Mouse (Mus musculus) megakaryocyte-erythroid progenitor cell, adult 5-6 weeks (primary cell): ENCODE data around the gene Apobec2. TPM values are rescaled to one million over a fixed set of nuclear protein-coding genes. Genes with fewer than 3 reads are reported as not detected.
"Not testable (repeated sequence)": the region's sequence is repeated elsewhere in the genome, so short reads cannot be mapped to it uniquely, and the experiment has no call there.

Source experiments
- ATAC-seq: replicated peaks from 2 replicates; pipeline ENCODE4 v1.8.0; 2016; ENCODE audit warnings: mild to moderate bottlenecking, inconsistent platforms; ENCODE audit not compliant: severe bottlenecking, poor library complexity, low FRiP score, low TSS enrichment
- total RNA-seq, 2 experiments: library from RNA; stranded (forward) in 1 of 2; stranded (reverse) in 1 of 2; fragments of 200-1000, 215-1000 nt in 1 of 2; fragments of >200 nt in 1 of 2; fragmentation: Nextera tagmentation in 1 of 2; gene quantifications; 2 replicates each; pipeline ENCODE4 v1.2.3; 2014 to 2017

Gene Apobec2
- total RNA-seq (2014; fragmentation: Nextera tagmentation): 1.7 TPM in 1 of 2 replicates, not detected in the other
- 0.30 TPM in 1 of 2 replicates, not detected in the other for total RNA-seq (2017)

DNA sequence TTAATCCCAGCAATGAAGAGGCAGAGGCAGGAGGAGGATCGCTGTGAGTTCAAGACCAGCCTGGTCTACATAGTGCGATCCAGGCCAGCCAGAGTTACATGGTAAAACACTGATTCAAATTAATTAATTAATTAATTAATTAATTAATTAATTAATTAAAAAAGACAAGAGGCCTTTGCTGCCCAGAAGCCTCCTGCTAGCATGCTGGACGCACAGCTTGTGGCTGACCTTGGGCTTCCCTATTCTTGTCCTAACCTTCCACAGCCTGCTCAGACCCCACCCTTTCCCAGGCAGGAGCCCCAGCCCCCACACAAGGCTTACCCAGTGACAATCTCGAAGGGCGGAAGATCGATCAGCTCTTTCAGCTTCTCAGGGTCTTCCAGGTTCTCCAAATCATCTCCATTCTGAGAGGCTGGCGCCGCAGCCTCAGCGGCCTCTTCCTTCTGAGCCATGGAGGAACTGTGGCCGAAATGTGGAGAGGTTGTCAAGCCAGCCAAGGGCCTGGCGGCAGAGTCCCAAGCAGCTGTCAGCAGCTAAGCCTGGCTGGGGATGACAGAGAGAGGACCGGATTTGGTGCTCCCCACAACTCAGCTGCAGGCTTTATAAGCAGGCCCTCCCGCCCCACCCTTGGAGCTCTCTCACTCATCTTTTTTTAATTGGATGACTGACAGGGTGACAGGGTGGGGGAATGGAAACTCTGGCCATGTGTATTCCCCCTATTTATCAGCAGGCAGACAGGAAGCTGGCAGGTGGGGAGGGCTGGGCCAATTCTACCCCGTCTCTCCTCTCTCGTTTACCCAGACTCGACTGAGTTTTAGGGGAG lies at the start of gene Apobec2:
Gene Apobec2, minus strand, starts transcription at position 773 of the 823 bp plus-strand sequence.
- ATAC-seq: peak; percentile 51

DNA sequence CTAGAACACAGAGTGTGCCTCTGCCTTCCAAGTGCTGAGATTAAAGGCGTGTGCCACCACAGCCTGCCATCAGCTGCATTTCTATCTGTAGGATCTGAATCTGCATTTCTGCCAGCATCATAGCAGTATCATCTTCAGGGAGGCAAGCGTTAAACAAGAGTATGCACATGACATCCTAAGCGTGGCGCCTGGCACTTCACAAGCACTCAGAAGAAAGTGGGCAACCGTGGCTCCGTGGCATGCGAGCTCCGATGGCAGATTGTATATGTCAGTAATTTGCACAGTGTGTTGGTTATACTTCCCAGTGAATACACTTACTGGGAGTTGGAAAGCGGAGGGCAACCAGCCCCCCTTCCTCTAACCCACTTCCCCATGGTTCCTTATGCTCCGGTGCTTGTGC lies 47.2 kb upstream of the Apobec2 start:
- ATAC-seq: no peak

DNA sequence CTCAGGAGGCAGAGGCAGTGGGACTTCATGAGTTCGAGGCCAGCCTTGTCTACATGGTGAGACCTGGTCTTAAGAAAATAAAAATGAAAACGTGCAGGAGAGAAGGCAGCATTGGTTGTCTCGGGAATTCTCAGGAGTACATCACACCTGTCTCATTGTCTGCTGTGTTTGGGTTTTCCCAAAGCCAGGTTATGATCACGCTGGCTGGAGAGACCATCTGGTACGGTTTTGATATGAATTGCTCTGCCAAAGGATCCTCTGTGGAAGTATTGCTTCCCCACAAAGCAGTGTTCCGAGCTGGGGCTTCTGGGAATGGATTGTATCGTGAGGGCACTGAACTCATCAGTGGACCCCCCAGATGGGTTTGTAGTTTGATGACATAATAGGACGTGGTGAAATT lies 42.7 kb upstream of the Apobec2 start:
- no peak for ATAC-seq

DNA sequence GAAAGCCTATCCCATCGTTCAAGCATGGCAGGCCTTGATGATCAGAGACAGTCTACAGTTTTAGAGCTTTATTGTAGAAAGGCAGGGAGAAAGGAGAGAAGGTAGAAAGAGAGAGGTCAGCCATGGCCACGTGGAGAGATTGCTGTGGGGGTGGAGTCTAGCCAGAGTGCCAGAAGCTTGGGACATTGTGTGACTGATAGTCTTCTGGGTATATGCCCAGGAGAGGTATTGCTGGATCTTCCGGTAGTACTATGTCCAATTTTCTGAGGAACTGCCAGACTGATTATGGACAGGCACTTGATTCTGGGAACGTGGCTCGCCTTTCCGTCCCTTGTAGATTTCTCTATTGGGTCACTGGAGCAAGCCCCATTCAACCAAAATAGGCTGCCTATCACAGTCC lies 41.6 kb upstream of the Apobec2 start:
- ATAC-seq: not testable (repeated sequence)

DNA sequence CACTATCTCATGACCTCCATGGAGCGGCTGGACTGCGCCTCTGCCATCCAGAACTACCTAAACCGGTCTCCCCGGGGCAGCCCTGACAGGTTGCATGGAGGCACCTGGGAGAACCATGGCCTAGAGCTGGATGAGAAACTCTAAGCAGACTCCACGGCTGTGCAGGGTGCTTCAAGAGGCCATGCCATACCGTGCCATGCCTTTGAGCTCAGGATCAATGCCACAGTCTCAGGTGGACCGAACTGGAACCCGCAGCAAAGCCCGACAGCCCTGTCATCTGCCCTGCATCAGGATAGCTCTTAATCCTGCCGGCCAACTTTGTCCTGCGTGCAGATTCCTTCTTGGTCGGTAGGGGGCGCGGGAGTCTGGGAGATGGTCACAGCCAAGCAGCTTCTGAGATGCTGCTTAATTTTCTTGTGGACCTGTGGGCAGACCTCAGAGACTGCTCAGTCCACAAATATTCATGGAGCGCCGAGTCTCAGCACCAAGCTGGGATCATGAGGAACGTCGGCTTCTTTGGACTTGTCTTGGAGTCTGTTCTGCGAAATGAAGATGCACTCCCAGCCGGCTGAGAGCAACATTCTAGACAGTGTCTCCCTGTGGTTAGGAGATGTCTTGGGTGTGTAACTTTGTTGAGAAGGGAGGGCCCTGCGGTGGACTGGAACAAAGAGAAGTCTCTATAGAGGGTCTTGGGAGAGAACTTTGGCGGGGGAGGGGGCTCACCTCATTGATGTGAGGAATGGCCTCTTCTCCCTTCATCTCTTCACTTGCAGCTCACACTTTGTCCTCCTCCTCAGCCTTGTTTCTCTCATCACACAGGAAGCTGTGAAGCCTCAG lies 34.9 kb upstream of the Apobec2 start:
- ATAC-seq: peak; percentile 91

DNA sequence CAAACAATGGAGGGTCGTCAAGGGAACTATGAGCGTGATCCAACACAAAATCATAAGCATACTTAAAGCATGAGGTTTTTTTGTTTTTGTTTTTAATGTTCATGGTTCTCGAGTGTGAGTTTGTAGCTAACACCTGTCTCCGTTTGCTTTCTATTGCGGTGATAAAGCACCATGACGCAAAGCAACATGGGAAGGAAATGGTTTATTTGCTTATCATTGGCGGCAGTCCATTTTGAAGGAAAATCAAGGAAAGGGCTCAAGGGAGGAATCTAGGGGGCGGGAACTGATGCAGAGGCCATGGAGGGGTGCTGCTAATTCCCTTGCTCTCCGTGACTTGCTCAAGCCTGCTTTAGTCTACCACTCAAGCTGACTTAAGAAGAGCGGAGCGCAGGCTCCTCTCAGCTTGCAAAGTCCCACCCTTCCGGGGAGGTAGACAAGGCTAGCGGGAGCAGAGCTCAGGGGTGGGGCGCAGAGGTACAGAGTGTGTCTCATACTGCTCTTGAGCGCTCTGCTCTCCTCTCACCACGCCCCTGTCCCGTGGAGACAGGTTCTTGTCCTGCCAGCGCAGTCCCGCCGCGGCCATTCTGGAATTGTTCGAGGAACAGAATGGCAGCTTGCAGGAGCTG lies 34.2 kb upstream of the Apobec2 start:
- peak; percentile 51 for ATAC-seq

DNA sequence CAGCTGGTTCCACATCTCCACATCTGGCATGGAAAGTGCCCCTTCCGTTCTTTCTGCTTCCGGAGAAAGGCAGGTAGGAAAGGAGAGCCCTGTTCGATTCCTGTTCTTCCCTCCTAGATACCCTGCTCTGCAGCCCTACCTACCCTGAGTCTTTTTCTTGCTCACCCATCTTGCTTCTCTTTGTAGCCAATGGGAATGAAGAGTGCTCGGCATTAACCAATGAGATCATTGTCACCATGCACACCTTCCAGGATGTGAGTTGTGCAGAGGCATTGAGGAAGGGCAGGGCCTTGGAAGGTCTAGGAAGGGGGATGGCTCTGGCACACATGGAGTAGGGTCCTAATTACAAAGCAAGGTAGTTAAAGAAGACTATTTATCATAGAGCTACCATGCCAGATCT lies 30.7 kb upstream of the Apobec2 start:
- ATAC-seq: no peak

DNA sequence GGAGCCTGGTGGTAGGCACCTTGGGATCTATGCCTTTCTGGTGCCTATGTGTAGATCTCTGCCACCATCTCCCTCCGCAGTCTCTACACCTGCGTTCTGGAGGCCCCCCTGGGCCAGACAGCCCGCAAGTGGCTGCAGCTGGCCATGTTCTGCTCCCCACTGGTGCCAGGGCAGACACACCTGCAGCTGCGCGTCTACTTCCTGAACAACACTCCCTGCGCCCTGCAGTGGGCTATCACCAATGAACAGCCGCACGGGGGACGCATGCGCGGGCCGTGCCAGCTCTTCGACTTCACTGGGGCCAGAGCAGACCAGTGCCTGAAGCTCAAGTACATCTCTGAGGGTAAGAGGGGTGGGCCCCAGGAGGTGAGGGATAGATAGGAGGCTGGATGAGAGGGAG lies 29.4 kb upstream of the Apobec2 start:
- peak; percentile 80 for ATAC-seq

DNA sequence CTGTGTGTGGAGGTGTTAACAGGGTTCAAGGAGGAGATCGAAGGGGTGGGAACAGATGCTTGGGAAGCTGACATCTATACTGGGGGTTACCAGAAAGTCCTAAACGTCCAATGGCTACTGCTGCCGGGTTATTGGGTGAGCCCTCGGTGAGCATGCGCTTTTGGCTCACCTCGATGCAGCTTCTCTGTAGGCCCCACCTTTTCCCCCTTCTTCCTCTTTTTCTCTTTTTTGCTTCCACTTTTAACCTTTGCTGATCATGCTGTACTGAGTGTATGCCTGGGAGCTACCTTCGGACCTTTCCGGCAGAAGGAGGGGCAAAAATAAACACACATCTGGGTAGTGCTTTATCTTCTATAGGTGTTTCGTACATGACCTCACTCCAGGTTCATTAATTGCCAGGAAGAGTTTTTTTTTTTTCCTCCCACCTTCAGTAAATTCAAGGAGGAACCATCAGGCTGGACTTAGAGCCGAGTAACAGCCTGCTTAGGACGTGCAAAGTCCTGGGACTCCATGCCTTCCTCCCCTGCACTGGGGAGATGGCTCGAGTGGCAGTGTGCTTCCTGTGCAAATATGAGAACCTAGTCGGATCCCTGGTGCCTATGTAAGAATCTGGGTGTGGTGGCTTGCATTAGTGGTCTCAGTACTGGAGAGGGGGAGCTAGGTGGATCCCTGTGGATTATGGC lies 25.4 kb upstream of the Apobec2 start:
- ATAC-seq: no peak

DNA sequence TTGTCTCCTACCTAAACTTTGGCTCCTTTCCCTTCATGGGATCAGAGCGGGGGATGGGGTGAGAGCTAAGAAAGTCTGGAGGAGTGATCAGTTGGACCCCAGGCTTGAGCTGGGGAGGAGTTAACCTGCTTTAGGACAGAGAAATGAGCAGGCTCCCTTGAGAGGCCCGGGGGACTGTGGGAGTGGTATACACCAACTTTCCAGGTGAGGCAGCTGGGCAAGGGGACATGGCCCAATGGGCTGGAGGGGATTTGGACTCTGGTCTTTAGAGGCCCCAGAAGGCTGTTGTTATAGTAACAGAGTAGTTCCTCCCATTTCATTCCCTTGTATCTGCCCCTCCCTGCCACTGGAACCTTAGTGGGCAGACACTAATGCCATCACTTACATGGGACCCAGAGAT lies 23.2 kb upstream of the Apobec2 start:
- ATAC-seq: no peak

DNA sequence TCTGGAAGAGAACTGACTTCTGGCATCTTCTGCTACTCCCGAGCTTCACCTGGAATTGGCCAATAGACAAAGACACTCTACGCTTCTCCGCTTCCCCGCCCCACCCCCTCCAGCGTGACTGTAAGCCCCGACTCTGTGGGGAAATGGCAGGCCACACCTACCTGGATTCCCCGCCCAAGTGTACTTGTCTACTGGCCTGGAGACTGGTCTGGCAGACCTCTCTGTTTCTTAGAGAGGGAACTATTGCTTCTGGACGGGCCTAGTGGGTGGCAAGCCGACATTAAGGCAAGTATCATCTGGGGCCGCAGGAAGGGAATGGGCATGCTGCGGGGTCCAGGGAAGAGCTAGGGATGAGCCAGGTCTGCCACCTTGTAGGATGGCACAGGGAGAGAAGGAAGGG lies 22.0 kb upstream of the Apobec2 start, which contains the start of gene Unc5cl:
Gene Unc5cl, plus strand, starts transcription at position 214 of the 400 bp plus-strand sequence.
- no peak for ATAC-seq

DNA sequence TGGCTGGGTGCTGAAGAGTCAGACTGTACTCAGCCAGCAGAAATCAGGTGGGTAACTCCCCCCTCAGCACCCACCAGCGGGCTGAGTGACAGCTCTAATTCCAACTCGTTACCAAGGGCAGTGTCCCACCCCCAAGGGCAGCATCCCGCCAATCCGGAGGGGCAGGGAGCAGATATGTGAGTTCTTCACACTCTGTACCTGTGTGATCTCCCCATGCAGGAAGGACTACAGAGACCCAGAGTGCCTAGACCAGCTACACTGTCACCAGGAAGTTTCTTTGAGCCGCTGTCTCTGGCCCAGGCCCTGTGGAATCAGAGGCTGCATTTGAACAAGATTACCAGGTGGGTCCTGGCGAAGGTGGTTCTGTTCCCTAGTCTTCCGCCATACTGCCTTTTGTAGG lies 21.5 kb upstream of the Apobec2 start:
- no peak for ATAC-seq

DNA sequence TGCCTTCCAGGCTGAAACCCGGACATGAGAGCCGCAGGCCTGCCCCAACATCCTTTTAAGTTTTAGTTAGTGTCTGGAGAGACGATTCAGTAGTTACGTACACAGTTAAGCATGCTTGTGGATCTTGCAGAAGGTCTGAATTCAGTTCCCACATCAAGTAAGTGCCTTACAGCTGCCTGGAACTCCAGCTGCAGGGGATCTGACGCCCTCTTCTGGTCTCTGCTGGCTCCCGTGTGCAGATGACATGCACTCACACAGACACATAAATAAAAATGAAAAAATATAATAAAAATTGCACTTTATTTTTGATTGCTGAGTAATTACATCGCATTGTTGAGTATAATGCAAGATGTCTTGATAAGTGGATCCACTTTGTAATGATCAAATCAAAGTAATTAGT lies 20.8 kb upstream of the Apobec2 start:
- no peak for ATAC-seq

DNA sequence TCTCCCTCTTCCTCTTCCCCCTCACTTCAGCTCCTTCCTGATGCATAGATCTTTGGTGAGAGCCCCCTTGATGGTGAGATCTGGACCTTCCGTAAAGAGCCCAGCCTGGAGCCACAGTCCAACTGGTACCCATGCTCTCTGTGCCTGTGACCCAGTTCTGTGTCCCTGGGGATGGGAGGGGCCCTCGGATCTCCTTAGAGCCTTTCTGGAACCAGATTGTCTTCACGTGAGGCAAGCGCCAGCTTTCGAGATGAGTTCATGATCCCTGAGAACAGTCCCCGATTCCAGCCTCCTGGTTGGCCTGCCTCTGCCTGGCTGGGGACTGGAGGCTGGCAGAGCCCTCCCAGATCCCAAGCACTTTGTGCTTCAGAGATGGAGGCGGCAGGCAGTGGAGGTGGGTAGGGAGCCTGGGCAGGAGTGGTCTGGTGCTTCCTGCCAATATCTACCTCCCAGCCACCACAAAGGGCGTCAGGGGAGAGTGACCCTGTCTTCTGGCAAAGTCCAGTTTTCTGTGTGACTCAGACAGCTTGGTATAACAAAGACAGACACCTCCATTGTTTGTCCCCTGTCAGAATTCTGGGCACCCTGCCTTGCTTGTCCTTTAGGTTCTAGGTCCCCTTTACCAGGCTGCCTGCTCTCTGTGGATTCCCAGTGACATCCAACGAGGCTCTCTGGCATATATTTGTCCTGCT lies 19.2 kb upstream of the Apobec2 start:
- ATAC-seq: peak; percentile 9

DNA sequence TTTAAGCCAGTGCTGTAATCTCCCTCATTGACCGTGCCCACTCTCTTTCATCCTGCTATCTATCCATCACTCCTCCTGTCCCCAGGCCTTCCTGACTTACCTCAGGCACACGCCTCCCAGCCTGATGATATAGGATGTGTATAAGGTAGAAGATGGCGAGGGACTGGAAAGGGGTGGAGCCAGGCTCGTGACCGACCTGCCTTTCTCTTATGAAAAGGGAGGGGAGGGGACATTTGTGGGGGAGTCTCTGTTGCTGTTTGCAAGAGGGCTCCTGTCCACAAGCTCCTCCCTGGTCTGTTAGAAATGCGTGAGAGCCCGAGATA lies 18.6 kb upstream of the Apobec2 start, which contains the start of gene Tspo2:
Gene Tspo2, minus strand, starts transcription at position 170 of the 323 bp plus-strand sequence.
- peak; percentile 82 for ATAC-seq

DNA sequence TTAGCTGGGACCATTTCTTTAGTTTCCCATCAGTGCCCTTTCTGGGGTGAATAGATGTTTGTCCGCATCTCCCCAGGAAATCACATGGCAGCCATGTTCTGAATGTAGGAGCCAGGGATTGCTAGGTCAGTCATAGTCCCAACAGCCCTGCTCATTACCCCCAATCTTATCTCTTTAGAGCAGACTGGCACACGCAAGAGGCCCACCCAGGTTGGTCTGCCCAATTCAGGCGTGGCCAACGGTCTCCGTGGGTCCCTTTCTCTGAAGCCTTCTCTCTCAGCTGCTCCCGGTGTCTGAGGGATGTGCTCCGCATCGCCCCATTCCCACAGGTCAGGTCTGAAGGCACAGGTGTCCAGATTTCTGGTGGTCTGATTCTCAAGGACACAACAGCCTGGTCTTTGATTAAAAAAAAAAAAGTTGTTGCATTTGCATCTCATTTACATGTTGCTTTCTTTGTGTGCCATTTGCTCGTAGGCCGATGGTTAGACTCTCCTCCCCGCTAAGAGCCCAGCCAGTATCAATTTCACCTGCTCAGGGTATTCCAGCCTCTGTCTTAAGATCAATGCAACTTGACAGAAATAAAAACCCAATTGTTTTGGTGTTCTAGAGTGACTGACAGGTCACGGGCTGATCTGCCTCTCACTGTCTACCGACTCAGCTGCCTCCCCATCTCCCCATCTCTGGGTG lies 18.1 kb upstream of the Apobec2 start:
- peak; percentile 78 for ATAC-seq

DNA sequence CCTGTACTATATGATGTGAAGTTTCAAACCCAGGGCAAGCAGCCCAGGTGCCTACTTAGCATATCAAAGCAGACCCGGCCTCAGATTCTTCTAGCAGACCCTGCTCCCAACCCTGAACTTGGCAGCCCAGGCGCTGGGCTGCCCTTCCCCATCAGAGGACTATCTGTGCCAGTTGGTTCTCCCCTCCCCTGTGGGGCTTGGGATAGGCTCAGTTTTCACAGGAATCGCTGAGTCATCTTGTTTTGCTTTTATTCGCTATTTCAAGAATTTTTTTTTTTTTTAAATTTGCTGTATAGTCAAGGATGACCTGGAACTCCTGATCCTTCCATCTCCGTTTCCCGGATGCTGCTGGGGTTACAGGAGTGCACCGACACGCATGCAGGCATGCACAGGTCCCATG lies 14.9 kb upstream of the Apobec2 start:
- 0 out of 2 replicates have a peak, but pooled peaks have one; percentile 9 for ATAC-seq

DNA sequence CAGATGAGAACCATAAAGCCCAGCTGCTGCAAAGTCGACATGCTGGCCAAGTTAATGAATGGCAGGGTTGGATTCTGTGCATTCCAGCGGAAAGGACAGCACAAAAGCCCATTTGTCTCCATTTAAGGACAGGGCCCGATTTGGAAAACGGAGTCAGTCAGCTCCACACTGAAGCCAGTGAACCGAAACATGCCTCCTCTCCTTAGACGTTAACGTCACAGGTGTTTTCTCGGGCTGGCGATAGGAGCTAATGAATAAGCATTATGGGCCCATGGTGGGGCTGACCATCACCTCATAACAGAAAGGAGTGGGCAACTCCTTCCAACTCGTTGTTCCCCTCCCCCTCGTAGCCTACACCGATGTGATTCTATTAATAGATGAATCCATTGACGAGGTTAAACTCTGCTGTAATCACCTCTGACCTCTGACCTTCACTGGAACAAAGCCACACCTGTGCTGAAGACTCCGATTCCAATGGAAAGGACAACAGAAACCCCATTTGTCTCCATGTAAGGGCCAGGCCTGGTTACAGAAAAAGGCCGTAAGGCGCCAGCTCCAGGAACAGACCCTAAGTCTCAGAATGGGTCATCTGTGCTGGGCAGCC lies 10.9 kb upstream of the Apobec2 start:
- no peak for ATAC-seq
